Mouse (Mus musculus) erythroblast, embryonic 14.5 days (primary cell): Measurements from ENCODE around the gene Pid1.

Source experiments
- GATA1 ChIP-seq: IDR thresholded peaks from 2 replicates; pipeline ENCODE4 v1.6.1; 2012; ENCODE audit warnings: low read length, inconsistent platforms, mixed read lengths
- TAL1 ChIP-seq: IDR thresholded peaks from 3 replicates; pipeline ENCODE4 v1.6.1; 2012; ENCODE audit warnings: low read length, inconsistent platforms, mixed read lengths

GRCm38 (mm10) chr1:84119306-84119705 is 244.7 kb downstream of the Pid1 start:
- TF ChIP-seq TAL1 (no peak), GATA1 (no peak)
